Mouse (Mus musculus): ENCODE results near the gene Rilp. TPM values are rescaled to one million over a fixed set of nuclear protein-coding genes. Genes with fewer than 3 reads are reported as not detected.

Rilp gene
- 0.26 and 0.67 TPM in 2 replicates for polyA plus RNA-seq (2016; fragmentation: Nextera tagmentation; extraction: Ambion mirVana)

- peak within 1 kb of the TSS; percentile 75 for H3K27ac ChIP-seq
- 3% methylated on average over 43 of the region's 43 CpGs for WGBS
- H3K4me2 ChIP-seq = peak within 1 kb of the TSS; percentile 90
- no peaks in the 10 kb centered on the region for H3K27me3 ChIP-seq
- ATAC-seq (ENCODE audit: insufficient number of reproducible peaks, insufficient read depth, low FRiP score, low TSS enrichment, low read depth) = peak; percentile 68
- H3K9me3 ChIP-seq = no peaks in the 10 kb centered on the region
- H3K36me3 ChIP-seq = peaks cover 50% of the 10 kb centered on the region
- H3K4me1 ChIP-seq (replicated peaks) = peaks cover 36% of the 10 kb centered on the region
- peak within 1 kb of the TSS; percentile 63 for H3K9ac ChIP-seq (replicated peaks)
- peak within 1 kb of the TSS; percentile 52 for H3K4me3 ChIP-seq (replicated peaks)
Measured at GRCm38 (mm10) chr11:75509741-75510626, at the start of gene Rilp. TSS of gene Rilp (plus strand) at chr11:75510094.

- 4% methylated on average over 19 of the region's 19 CpGs for WGBS
- peak overlapping the region; percentile 69 for H3K4me3 ChIP-seq (replicated peaks)
- H3K27ac ChIP-seq = peak overlapping the region; percentile 93
- peak overlapping the region; percentile 96 for H3K4me2 ChIP-seq
- H3K27me3 ChIP-seq = no peaks in the 10 kb centered on the region
- H3K9me3 ChIP-seq = no peaks in the 10 kb centered on the region
- peaks cover 39% of the 10 kb centered on the region for H3K4me1 ChIP-seq (replicated peaks)
- peaks cover 3% of the 10 kb centered on the region; the same call in 1 of the 2 replicates for H3K36me3 ChIP-seq
- peak overlapping the region; percentile 50 for H3K9ac ChIP-seq (replicated peaks)
- no peak for ATAC-seq (ENCODE audit: insufficient number of reproducible peaks, insufficient read depth, low FRiP score, low TSS enrichment, low read depth)
Measured at GRCm38 (mm10) chr11:75460103-75460843, 49.6 kb upstream of the Rilp start.

- H3K4me2 ChIP-seq = peak within 1 kb of the TSS; percentile 96
- peaks cover 37% of the 10 kb centered on the region for H3K4me1 ChIP-seq (replicated peaks)
- peak; percentile 95 for ATAC-seq (ENCODE audit: insufficient number of reproducible peaks, insufficient read depth, low FRiP score, low TSS enrichment, low read depth)
- H3K4me3 ChIP-seq (replicated peaks) = peak within 1 kb of the TSS; percentile 69
- peaks cover 7% of the 10 kb centered on the region; the same call in 1 of the 2 replicates for H3K36me3 ChIP-seq
- H3K27ac ChIP-seq = peak within 1 kb of the TSS; percentile 93
- H3K9ac ChIP-seq (replicated peaks) = peak within 1 kb of the TSS; percentile 65
- WGBS = under 1% methylated on average over 46 of the region's 46 CpGs
- H3K9me3 ChIP-seq = no peaks in the 10 kb centered on the region
- H3K27me3 ChIP-seq = no peaks in the 10 kb centered on the region
Measured at GRCm38 (mm10) chr11:75460844-75461742, 48.8 kb upstream of the Rilp start, which contains the start of gene Tlcd2. TSS of gene Tlcd2 (plus strand) at chr11:75461715.

- peaks cover 37% of the 10 kb centered on the region for H3K4me1 ChIP-seq (replicated peaks)
- H3K27ac ChIP-seq = peak overlapping the region; percentile 64; the same call in 1 of the 2 replicates
- WGBS = under 1% methylated on average over 30 of the region's 30 CpGs
- H3K27me3 ChIP-seq = no peaks in the 10 kb centered on the region
- no peaks in the 10 kb centered on the region for H3K9me3 ChIP-seq
- H3K9ac ChIP-seq (replicated peaks) = peak overlapping the region; percentile 65
- peak; percentile 14 for ATAC-seq (ENCODE audit: insufficient number of reproducible peaks, insufficient read depth, low FRiP score, low TSS enrichment, low read depth)
- H3K4me2 ChIP-seq = peak overlapping the region; percentile 96
- peaks cover 7% of the 10 kb centered on the region; the same call in 1 of the 2 replicates for H3K36me3 ChIP-seq
- peak overlapping the region; percentile 69 for H3K4me3 ChIP-seq (replicated peaks)
Measured at GRCm38 (mm10) chr11:75461743-75462252, 48.1 kb upstream of the Rilp start.

- Histone ChIP-seq H3K4me2 (peak overlapping the region; percentile 96), H3K9me3 (no peaks in the 10 kb centered on the region), H3K4me1 (replicated peaks) (peaks cover 37% of the 10 kb centered on the region), H3K9ac (replicated peaks) (peak overlapping the region; percentile 65), H3K36me3 (peaks cover 7% of the 10 kb centered on the region; the same call in 1 of the 2 replicates), H3K27me3 (no peaks in the 10 kb centered on the region), H3K27ac (peak overlapping the region; percentile 64), H3K4me3 (replicated peaks) (peak overlapping the region; percentile 69)
- no peak for ATAC-seq (ENCODE audit: insufficient number of reproducible peaks, insufficient read depth, low FRiP score, low TSS enrichment, low read depth)
- 4% methylated on average over 15 of the region's 16 CpGs for WGBS
Measured at GRCm38 (mm10) chr11:75462253-75462783, 47.6 kb upstream of the Rilp start.

- Histone ChIP-seq H3K9ac (replicated peaks) (peak overlapping the region; percentile 65; the same call in 1 of the 2 replicates), H3K27me3 (no peaks in the 10 kb centered on the region), H3K4me3 (replicated peaks) (peak overlapping the region; percentile 69), H3K4me2 (peak overlapping the region; percentile 96), H3K36me3 (peaks cover 7% of the 10 kb centered on the region; the same call in 1 of the 2 replicates), H3K9me3 (no peaks in the 10 kb centered on the region), H3K4me1 (replicated peaks) (peaks cover 42% of the 10 kb centered on the region), H3K27ac (peak overlapping the region; percentile 66)
- peak; percentile 33; the same call in 1 of the 2 replicates for ATAC-seq (ENCODE audit: insufficient number of reproducible peaks, insufficient read depth, low FRiP score, low TSS enrichment, low read depth)
- 0% methylated on average over 9 of the region's 9 CpGs for WGBS
Measured at GRCm38 (mm10) chr11:75462865-75463336, 47.0 kb upstream of the Rilp start.

GRCm38 (mm10) chr11:75463624-75464023 is 46.3 kb upstream of the Rilp start:
- H3K27ac ChIP-seq = peak overlapping the region; percentile 66
- peaks cover 48% of the 10 kb centered on the region for H3K4me1 ChIP-seq (replicated peaks)
- no peak overlapping the region for H3K9ac ChIP-seq (replicated peaks)
- H3K36me3 ChIP-seq = peaks cover 7% of the 10 kb centered on the region; the same call in 1 of the 2 replicates
- ATAC-seq (ENCODE audit: insufficient number of reproducible peaks, insufficient read depth, low FRiP score, low TSS enrichment, low read depth) = no peak
- 48% methylated on average over 4 of the region's 4 CpGs for WGBS
- H3K4me2 ChIP-seq = peak overlapping the region; percentile 96
- no peak overlapping the region for H3K4me3 ChIP-seq (replicated peaks)
- no peaks in the 10 kb centered on the region for H3K9me3 ChIP-seq
- H3K27me3 ChIP-seq = no peaks in the 10 kb centered on the region

GRCm38 (mm10) chr11:75464417-75464816 is 45.5 kb upstream of the Rilp start:
- no peaks in the 10 kb centered on the region for H3K9me3 ChIP-seq
- H3K4me1 ChIP-seq (replicated peaks) = peaks cover 46% of the 10 kb centered on the region
- H3K27me3 ChIP-seq = no peaks in the 10 kb centered on the region
- H3K4me3 ChIP-seq (replicated peaks) = no peak overlapping the region
- H3K4me2 ChIP-seq = no peak overlapping the region
- WGBS = 87% methylated on average over 6 of the region's 6 CpGs
- no peak overlapping the region for H3K27ac ChIP-seq
- peaks cover 7% of the 10 kb centered on the region; the same call in 1 of the 2 replicates for H3K36me3 ChIP-seq
- no peak overlapping the region for H3K9ac ChIP-seq (replicated peaks)
- no peak for ATAC-seq (ENCODE audit: insufficient number of reproducible peaks, insufficient read depth, low FRiP score, low TSS enrichment, low read depth)

- peaks cover 40% of the 10 kb centered on the region for H3K4me1 ChIP-seq (replicated peaks)
- H3K9me3 ChIP-seq = no peaks in the 10 kb centered on the region
- peaks cover 7% of the 10 kb centered on the region; the same call in 1 of the 2 replicates for H3K36me3 ChIP-seq
- no peaks in the 10 kb centered on the region for H3K27me3 ChIP-seq
- no peak overlapping the region for H3K27ac ChIP-seq
- H3K4me3 ChIP-seq (replicated peaks) = no peak overlapping the region
- H3K4me2 ChIP-seq = no peak overlapping the region
- 88% methylated on average over 6 of the region's 6 CpGs for WGBS
- no peak overlapping the region; the same call in 1 of the 2 replicates for H3K9ac ChIP-seq (replicated peaks)
- ATAC-seq (ENCODE audit: insufficient number of reproducible peaks, insufficient read depth, low FRiP score, low TSS enrichment, low read depth) = no peak
Measured at GRCm38 (mm10) chr11:75465051-75465450, 44.8 kb upstream of the Rilp start.

Measured in limb, embryonic 12.5 days (tissue).